Mouse (Mus musculus): ENCODE data around the gene Ttc7b.

DNA sequence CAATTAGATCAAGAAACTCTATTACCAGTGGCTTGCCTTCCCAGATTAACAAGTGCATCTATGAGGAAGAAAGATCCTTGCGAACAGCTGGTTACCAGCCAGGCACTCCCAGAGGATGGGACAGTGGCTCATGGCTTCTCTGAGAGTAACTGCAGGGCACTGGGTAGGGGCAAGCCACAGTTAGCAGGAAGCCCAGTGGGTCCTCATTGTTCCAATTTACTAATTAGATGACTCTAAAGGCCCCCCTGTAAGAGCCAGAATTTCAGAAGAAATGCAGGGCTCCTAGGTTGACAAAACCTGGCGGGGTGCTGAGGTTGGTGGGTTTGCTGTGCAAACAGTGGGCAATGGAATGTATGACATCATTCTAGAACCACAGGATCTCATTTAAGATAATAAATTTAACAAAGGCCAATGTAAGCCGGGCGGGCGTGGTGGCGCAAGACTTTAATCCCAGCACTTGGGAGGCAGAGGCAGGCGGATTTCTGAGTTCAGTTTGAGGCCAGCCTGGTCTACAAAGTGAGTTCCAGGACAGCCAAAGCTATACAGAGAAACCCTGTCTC is 179.6 kb downstream of the Ttc7b start:
- TF ChIP-seq CTCF (IDR thresholded peaks at IDR 0.05; ENCODE audit: low read depth, low read length) (no peak), GATA2 (IDR thresholded peaks at IDR 0.05; ENCODE audit: borderline replicate concordance, low read depth, low read length) (no peak), TAL1 (conservative IDR thresholded peaks at IDR 0.05; ENCODE audit: low read depth, low read length) (no peak), GATA1 (IDR thresholded peaks at IDR 0.05; ENCODE audit: borderline replicate concordance, low read length) (no peak)
